Mouse (Mus musculus): ENCODE results near the gene Ncbp1. TPM values are rescaled to one million over a fixed set of nuclear protein-coding genes. Genes with fewer than 3 reads are reported as not detected.

Ncbp1 gene
- polyA plus RNA-seq (2015; fragmentation: Nextera tagmentation; extraction: Ambion mirVana) = 69.8 TPM in 2 replicates

GRCm38 (mm10) chr4:46138287-46139222, at the start of gene Ncbp1, which contains the start of gene Tstd2:
Gene Ncbp1 (plus strand): TSS chr4:46138613.
Gene Tstd2 (minus strand): TSS chr4:46138694.
- H3K27ac ChIP-seq (replicated peaks) = peak within 1 kb of the TSS; percentile 98

GRCm38 (mm10) chr4:46089524-46090125, 48.8 kb upstream of the Ncbp1 start:
- Histone ChIP-seq H3K9me3 (replicated peaks) (no peaks in the 10 kb centered on the region), H3K36me3 (no peaks in the 10 kb centered on the region), H3K4me3 (replicated peaks) (no peak overlapping the region), H3K27ac (replicated peaks) (no peak overlapping the region), H3K4me2 (replicated peaks) (no peak overlapping the region), H3K4me1 (peaks cover 17% of the 10 kb centered on the region), H3K9ac (no peak overlapping the region), H3K27me3 (no peaks in the 10 kb centered on the region)
- ATAC-seq (ENCODE audit: insufficient number of reproducible peaks, low FRiP score, low TSS enrichment, low read depth) = no peak
- WGBS = 87% methylated on average over 14 of the region's 14 CpGs

More at GRCm38 (mm10) chr4:46138287-46139222, at the start of gene Ncbp1, which contains the start of gene Tstd2:
- WGBS = under 1% methylated on average over 83 of the region's 90 CpGs
- Histone ChIP-seq H3K4me2 (replicated peaks) (peak within 1 kb of the TSS; percentile 64), H3K4me3 (replicated peaks) (peak within 1 kb of the TSS; percentile 77), H3K9ac (peak within 1 kb of the TSS; percentile 84), H3K36me3 (peaks cover 8% of the 10 kb centered on the region), H3K9me3 (replicated peaks) (no peaks in the 10 kb centered on the region), H3K4me1 (peaks cover 17% of the 10 kb centered on the region), H3K27me3 (no peaks in the 10 kb centered on the region)
- peak; percentile 90 for ATAC-seq (ENCODE audit: insufficient number of reproducible peaks, low FRiP score, low TSS enrichment, low read depth)

DNA sequence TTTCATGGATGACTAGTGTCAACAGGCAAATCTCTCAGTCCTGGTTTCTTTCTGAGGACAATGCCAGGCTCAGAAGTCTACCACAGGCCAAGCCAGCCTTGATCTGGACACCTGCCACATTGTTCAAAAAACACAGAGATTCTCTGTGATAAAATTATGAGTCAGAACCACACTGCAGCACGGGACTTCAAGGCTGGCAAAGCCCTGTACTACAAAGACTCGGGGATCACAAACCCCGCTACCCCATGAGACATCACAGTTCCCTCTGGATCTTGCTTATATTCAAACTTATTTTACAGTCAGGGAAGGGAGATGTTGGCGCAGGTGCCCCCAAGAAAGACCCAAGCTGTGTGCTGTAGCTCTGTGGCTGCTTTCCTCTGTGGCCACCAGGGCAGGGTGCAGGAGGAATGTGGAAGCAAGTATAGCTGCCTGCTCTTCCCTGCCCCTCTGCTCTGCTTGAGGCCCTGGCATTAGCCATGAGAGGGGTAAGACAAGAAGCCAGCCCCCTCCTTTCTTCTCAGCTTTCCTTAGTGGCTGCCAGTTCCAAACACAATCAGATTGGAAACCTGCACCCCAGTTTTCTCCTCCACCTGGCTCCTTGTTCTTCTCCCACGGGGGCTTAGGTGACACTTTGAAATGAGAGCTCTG, 45.9 kb upstream of the Ncbp1 start:
- H3K4me2 ChIP-seq (replicated peaks) = no peak overlapping the region
- WGBS = 73% methylated on average over 5 of the region's 5 CpGs
- H3K9me3 ChIP-seq (replicated peaks) = no peaks in the 10 kb centered on the region
- no peaks in the 10 kb centered on the region for H3K27me3 ChIP-seq
- no peak for ATAC-seq (ENCODE audit: insufficient number of reproducible peaks, low FRiP score, low TSS enrichment, low read depth)
- H3K4me3 ChIP-seq (replicated peaks) = no peak overlapping the region
- no peak overlapping the region for H3K9ac ChIP-seq
- H3K4me1 ChIP-seq = peaks cover 18% of the 10 kb centered on the region; the same call in 1 of the 2 replicates
- no peaks in the 10 kb centered on the region for H3K36me3 ChIP-seq
- H3K27ac ChIP-seq (replicated peaks) = no peak overlapping the region

DNA sequence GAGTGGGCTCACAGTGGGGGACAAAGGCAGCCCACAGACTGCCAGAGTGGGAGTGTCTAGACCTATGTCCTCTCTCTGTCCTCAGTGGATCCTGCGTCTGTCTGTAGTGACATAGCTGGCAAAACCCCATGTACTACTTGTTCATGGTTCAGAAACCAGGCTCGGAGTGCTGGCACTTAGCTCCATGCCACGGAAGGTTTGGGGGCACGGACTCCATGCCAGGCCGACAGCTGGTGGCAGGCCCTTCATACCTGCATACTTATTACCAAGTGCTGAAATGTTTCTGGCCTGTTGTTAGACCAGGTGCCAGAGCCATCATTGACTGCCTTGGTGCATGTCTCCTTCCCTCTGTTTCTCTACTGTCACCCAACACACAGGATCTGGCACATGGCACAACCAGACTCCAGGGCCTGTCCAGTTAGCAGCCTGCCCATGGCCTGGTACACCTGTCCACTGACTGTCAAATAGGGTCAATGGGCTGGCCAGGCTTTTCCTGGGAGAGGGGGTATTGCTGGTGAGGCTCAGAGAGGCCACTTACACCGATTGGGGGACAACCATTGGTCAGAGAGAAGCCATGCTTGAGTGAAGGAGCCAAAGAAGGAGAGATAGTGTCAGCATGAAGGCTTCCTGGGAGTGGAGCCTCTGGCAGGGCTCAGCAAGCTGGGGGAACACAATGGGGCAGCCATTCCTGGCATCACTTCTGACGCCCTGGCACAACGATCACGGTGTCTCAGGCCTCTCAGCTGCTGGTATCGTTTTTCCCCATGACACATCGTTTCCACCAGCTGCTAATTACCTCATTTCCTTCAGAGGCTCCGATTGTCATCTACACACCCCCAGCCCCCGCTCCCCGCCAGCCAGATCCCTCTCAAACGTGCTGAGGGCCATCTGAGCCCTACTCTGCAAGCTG, 43.2 kb upstream of the Ncbp1 start:
- Histone ChIP-seq H3K27me3 (no peaks in the 10 kb centered on the region), H3K4me1 (peaks cover 16% of the 10 kb centered on the region), H3K9ac (no peak overlapping the region), H3K4me2 (replicated peaks) (no peak overlapping the region), H3K36me3 (no peaks in the 10 kb centered on the region), H3K9me3 (replicated peaks) (no peaks in the 10 kb centered on the region), H3K4me3 (replicated peaks) (no peak overlapping the region), H3K27ac (replicated peaks) (no peak overlapping the region)
- ATAC-seq (ENCODE audit: insufficient number of reproducible peaks, low FRiP score, low TSS enrichment, low read depth) = peak; percentile 18; the same call in 1 of the 2 replicates
- WGBS = 58% methylated on average over 15 of the region's 15 CpGs

DNA sequence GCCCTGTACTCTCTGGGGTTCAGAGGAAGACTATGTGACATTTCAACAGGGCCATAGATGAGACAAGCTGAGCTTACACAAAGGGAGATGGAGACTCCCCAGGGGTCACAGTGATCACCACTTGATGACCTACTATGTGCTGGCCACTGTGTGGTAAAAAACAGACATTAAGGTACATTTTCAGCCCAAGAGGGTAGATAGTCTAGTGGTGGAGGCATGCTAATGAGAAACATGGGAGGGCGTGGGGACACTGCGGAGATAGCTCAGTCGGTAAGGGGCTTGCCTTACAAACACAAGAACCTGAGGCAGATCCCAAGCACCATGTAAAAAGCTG, 42.6 kb upstream of the Ncbp1 start:
- no peaks in the 10 kb centered on the region for H3K27me3 ChIP-seq
- no peak overlapping the region for H3K27ac ChIP-seq (replicated peaks)
- no peak overlapping the region for H3K4me3 ChIP-seq (replicated peaks)
- H3K36me3 ChIP-seq = no peaks in the 10 kb centered on the region
- no peak overlapping the region for H3K9ac ChIP-seq
- WGBS = 96% methylated on average over 3 of the region's 3 CpGs
- H3K4me2 ChIP-seq (replicated peaks) = no peak overlapping the region
- peaks cover 19% of the 10 kb centered on the region for H3K4me1 ChIP-seq
- ATAC-seq (ENCODE audit: insufficient number of reproducible peaks, low FRiP score, low TSS enrichment, low read depth) = no peak
- H3K9me3 ChIP-seq (replicated peaks) = no peaks in the 10 kb centered on the region

DNA sequence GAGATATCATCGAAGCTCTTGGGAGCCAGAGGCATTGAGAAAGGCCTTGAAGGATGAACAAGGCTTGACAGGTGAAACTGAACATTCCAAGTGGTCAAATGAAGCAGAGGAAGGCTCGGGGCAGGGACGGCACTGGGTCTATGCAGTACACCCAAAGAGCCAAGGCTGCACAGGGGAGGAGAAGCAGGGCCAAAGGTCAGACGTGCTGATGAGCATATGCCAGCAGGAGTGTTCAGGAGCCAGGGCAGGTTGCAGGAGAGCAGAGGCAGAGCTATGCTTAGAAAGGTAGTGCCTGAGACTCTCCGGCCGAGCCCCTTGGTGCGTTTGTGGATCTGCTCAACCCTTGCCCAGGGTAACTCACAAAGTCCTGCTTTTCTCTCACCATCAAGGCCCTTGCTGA, 41.9 kb upstream of the Ncbp1 start:
- WGBS = 83% methylated on average over 7 of the region's 7 CpGs
- H3K9me3 ChIP-seq (replicated peaks) = no peaks in the 10 kb centered on the region
- no peak overlapping the region for H3K4me2 ChIP-seq (replicated peaks)
- no peaks in the 10 kb centered on the region for H3K27me3 ChIP-seq
- no peak overlapping the region for H3K9ac ChIP-seq
- ATAC-seq (ENCODE audit: insufficient number of reproducible peaks, low FRiP score, low TSS enrichment, low read depth) = no peak
- H3K27ac ChIP-seq (replicated peaks) = no peak overlapping the region
- H3K4me1 ChIP-seq = peaks cover 23% of the 10 kb centered on the region
- no peak overlapping the region for H3K4me3 ChIP-seq (replicated peaks)
- H3K36me3 ChIP-seq = no peaks in the 10 kb centered on the region

DNA sequence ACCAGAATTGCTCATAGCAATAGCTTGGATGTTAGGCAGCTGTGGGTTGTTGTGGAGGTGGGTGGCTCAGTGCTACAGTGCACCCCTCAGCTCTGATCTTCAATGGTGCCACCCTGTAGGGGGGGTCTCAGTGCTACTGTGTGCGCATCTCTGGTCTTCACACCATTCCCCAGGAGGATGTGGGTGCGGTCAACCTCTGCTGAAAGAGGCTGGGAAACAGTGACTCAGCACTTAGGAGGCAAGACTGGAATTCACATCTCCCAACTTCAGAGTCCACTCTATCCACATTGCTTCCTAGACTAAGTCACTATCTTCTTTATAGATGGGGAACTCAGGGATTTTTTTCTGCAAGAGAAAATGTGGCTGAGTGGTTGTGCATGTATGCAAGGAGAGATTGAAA, 40.8 kb upstream of the Ncbp1 start:
- WGBS = 91% methylated on average over 2 of the region's 2 CpGs
- Histone ChIP-seq H3K4me2 (replicated peaks) (no peak overlapping the region), H3K27me3 (no peaks in the 10 kb centered on the region), H3K4me3 (replicated peaks) (no peak overlapping the region), H3K9me3 (replicated peaks) (no peaks in the 10 kb centered on the region), H3K36me3 (no peaks in the 10 kb centered on the region), H3K27ac (replicated peaks) (no peak overlapping the region), H3K9ac (no peak overlapping the region), H3K4me1 (peaks cover 18% of the 10 kb centered on the region)
- ATAC-seq (ENCODE audit: insufficient number of reproducible peaks, low FRiP score, low TSS enrichment, low read depth) = no peak

- WGBS = 74% methylated on average over 9 of the region's 9 CpGs
- H3K4me3 ChIP-seq (replicated peaks) = no peak overlapping the region
- H3K27ac ChIP-seq (replicated peaks) = no peak overlapping the region
- no peaks in the 10 kb centered on the region for H3K9me3 ChIP-seq (replicated peaks)
- no peak for ATAC-seq (ENCODE audit: insufficient number of reproducible peaks, low FRiP score, low TSS enrichment, low read depth)
- H3K9ac ChIP-seq = no peak overlapping the region
- H3K4me1 ChIP-seq = peaks cover 16% of the 10 kb centered on the region
- H3K36me3 ChIP-seq = no peaks in the 10 kb centered on the region
- no peak overlapping the region for H3K4me2 ChIP-seq (replicated peaks)
- H3K27me3 ChIP-seq = no peaks in the 10 kb centered on the region
Observed at GRCm38 (mm10) chr4:46099132-46099531, 39.3 kb upstream of the Ncbp1 start.

- ATAC-seq (ENCODE audit: insufficient number of reproducible peaks, low FRiP score, low TSS enrichment, low read depth) = no peak
- WGBS = 72% methylated on average over 7 of the region's 7 CpGs
- H3K27me3 ChIP-seq = no peaks in the 10 kb centered on the region
- H3K9ac ChIP-seq = no peak overlapping the region
- no peak overlapping the region for H3K4me2 ChIP-seq (replicated peaks)
- no peak overlapping the region for H3K4me3 ChIP-seq (replicated peaks)
- H3K9me3 ChIP-seq (replicated peaks) = no peaks in the 10 kb centered on the region
- H3K27ac ChIP-seq (replicated peaks) = peak overlapping the region; percentile 39; the same call in 1 of the 2 replicates
- no peaks in the 10 kb centered on the region for H3K36me3 ChIP-seq
- H3K4me1 ChIP-seq = peaks cover 13% of the 10 kb centered on the region
Observed at GRCm38 (mm10) chr4:46100539-46100938, 37.9 kb upstream of the Ncbp1 start.

- Histone ChIP-seq H3K4me1 (peaks cover 10% of the 10 kb centered on the region; the same call in 1 of the 2 replicates), H3K36me3 (no peaks in the 10 kb centered on the region), H3K4me2 (replicated peaks) (0 out of 2 replicates have a peak overlapping the region, but pooled peaks have one; percentile 8), H3K9ac (no peak overlapping the region), H3K27ac (replicated peaks) (peak overlapping the region; percentile 39; the same call in 1 of the 2 replicates), H3K4me3 (replicated peaks) (no peak overlapping the region), H3K27me3 (no peaks in the 10 kb centered on the region), H3K9me3 (replicated peaks) (no peaks in the 10 kb centered on the region)
- 24% methylated on average over 14 of the region's 14 CpGs for WGBS
- peak; percentile 60 for ATAC-seq (ENCODE audit: insufficient number of reproducible peaks, low FRiP score, low TSS enrichment, low read depth)
Observed at GRCm38 (mm10) chr4:46101211-46101711, 37.2 kb upstream of the Ncbp1 start.

All from embryonic facial prominence, embryonic 15.5 days (tissue).